Mouse (Mus musculus): ENCODE measurements at regions not wholly inside any gene's neighbourhood (a gene's known extent, or its start where the extent isn't known, plus 50 kb on each side); places are given as distances from the start of the nearest gene placed in this dataset.
A peak's percentile ranks its signal among the peaks of the same experiment; 100 is the strongest.

DNA sequence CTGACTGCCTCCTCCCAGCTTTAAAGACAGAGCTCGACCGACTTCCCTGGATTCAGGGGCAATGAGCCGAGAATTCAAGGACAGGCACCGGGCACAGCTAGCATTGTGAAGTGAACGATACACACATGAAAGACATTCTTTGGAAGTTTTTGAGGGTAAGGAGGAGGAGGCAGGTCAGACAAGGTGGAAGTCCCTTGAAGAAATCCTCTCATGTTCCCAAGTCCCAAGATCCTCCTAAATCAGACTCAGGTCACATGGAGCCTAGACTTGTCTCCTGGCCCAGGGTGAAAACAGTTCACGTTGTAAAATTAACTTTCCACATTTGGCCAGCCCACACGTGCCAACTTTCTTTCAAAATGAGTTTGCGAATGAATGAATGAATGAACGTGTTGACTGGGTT is 196.2 kb downstream of the C1d start:
- H3K27ac ChIP-seq (replicated peaks; ENCODE audit: low read depth, low read length): no peak overlapping the region
- H3K27me3 ChIP-seq (ENCODE audit: control insufficient read depth, insufficient read depth, low read length): peaks cover 16% of the 10 kb centered on the region; the same call in 1 of the 2 replicates
- H3K4me2 ChIP-seq (ENCODE audit: low read depth, severe bottlenecking): no peak overlapping the region
- 70% methylated on average over 9 of the region's 9 CpGs for WGBS
- H3K4me3 ChIP-seq (ENCODE audit: low read depth, low read length): no peak overlapping the region
- no peak for ATAC-seq (ENCODE audit: insufficient number of reproducible peaks, low FRiP score, low TSS enrichment, low read depth)
- H3K9ac ChIP-seq (ENCODE audit: low read length): no peak overlapping the region
- DNase-seq (ENCODE audit: low spot score): no peak
- H3K9me3 ChIP-seq (ENCODE audit: control insufficient read depth, low read length): no peaks in the 10 kb centered on the region
- no peaks in the 10 kb centered on the region for H3K36me3 ChIP-seq (ENCODE audit: control insufficient read depth, insufficient read depth, low read length)
- H3K4me1 ChIP-seq (ENCODE audit: control insufficient read depth, insufficient read depth, low read length): peaks cover 8% of the 10 kb centered on the region; the same call in 1 of the 2 replicates

DNA sequence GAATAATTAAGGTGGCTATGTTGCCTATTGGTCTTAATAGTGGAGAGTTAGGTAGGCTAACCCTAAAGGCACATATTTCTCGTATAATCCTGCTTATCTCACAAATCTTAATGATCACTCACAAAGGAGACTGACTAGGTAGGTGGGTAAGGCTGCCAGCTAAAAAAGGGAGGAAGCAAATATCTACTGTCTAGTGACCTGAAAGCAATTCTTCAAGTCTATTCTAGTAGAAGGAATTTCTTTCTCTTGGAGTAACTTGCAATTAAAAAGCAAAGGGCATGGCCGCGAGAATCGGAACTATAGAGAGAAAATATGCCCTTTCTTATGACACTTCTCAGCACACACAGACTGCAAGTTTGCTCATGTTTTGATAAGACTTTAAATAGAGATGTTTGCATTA is 201.6 kb downstream of the C1d start:
- Histone ChIP-seq H3K4me3 (ENCODE audit: low read depth, low read length) (no peak overlapping the region), H3K27ac (replicated peaks; ENCODE audit: low read depth, low read length) (no peak overlapping the region), H3K9me3 (ENCODE audit: control insufficient read depth, low read length) (no peaks in the 10 kb centered on the region), H3K27me3 (ENCODE audit: control insufficient read depth, insufficient read depth, low read length) (peaks cover 8% of the 10 kb centered on the region; the same call in 1 of the 2 replicates), H3K4me1 (ENCODE audit: control insufficient read depth, insufficient read depth, low read length) (no peaks in the 10 kb centered on the region), H3K4me2 (ENCODE audit: low read depth, severe bottlenecking) (no peak overlapping the region), H3K9ac (ENCODE audit: low read length) (no peak overlapping the region), H3K36me3 (ENCODE audit: control insufficient read depth, insufficient read depth, low read length) (no peaks in the 10 kb centered on the region)
- DNase-seq (ENCODE audit: low spot score): no peak
- WGBS: 77% methylated on average over 4 of the region's 4 CpGs
- ATAC-seq (ENCODE audit: insufficient number of reproducible peaks, low FRiP score, low TSS enrichment, low read depth): no peak

DNA sequence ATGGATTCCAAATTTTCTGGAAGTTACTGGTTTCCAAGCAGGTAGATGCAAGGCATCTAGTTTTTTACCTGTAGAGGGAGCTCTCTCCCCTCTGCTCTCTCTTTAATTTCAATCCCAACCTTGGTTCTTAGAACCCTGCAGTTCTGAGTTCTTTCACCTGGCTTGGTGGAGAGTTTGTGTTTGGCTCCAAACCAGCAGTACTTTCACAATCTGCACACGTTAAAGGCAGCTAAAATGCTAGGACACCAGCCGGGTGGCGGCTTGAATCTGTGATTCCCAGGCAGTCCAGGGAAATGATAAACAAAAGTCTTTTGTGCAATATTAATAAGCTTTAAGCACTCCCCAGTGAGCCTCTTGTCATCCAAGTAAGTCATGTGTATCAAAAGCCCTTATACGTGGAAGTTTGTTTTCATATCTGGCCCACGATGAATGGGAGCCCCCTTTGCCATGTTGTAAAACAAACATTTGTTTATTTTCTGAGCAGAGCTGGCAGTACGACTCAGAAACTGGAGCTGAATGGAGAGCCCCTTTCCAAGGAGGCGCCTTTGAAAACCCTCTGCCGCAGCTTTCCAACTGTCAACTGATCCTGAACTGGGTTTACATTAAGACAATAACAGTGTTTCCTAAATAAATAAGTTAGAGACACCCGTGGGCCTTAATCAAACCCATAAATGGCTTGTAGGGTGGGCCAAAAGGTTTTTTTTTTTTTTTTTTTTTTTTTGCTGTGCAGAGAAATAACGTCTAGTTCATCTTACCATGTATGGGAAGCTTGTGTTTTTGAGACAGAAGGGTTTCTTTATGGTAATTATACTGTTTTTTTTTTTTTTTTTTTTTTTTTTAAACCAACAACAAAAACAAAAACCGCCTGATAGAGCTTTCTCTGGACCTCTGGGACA is 202.9 kb downstream of the C1d start:
- Histone ChIP-seq H3K4me3 (ENCODE audit: low read depth, low read length) (no peak overlapping the region), H3K4me2 (ENCODE audit: low read depth, severe bottlenecking) (0 out of 2 replicates have a peak overlapping the region, but pooled peaks have one; percentile 4), H3K9ac (ENCODE audit: low read length) (no peak overlapping the region), H3K27me3 (ENCODE audit: control insufficient read depth, insufficient read depth, low read length) (0 out of 2 replicates have a peak, but pooled peaks cover 4% of the 10 kb centered on the region), H3K9me3 (ENCODE audit: control insufficient read depth, low read length) (no peaks in the 10 kb centered on the region), H3K36me3 (ENCODE audit: control insufficient read depth, insufficient read depth, low read length) (no peaks in the 10 kb centered on the region), H3K4me1 (ENCODE audit: control insufficient read depth, insufficient read depth, low read length) (no peaks in the 10 kb centered on the region), H3K27ac (replicated peaks; ENCODE audit: low read depth, low read length) (no peak overlapping the region)
- 26% methylated on average over 11 of the region's 11 CpGs for WGBS
- DNase-seq (ENCODE audit: low spot score) (peak; percentile 31), ATAC-seq (ENCODE audit: insufficient number of reproducible peaks, low FRiP score, low TSS enrichment, low read depth) (no peak)

DNA sequence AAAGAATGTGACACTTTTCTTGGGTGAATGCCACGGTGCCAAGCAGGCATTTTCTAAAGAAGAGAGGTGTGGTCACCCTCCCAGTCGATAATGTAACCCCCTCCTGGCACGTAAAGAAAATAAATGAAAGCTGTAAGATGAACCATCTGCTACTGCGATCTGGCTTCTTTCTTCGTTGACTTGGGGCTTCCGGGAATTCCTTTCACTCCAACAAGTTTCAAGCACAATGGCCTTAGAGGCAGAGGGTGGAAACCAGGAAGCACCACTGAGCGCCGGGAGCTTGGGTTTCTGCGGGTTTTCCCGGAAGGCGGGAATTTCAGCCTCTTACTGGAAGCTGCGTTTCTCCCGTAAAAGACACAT is 203.5 kb downstream of the C1d start:
- ATAC-seq (ENCODE audit: insufficient number of reproducible peaks, low FRiP score, low TSS enrichment, low read depth) (no peak), DNase-seq (ENCODE audit: low spot score) (peak; percentile 44)
- Histone ChIP-seq H3K27me3 (ENCODE audit: control insufficient read depth, insufficient read depth, low read length) (0 out of 2 replicates have a peak, but pooled peaks cover 4% of the 10 kb centered on the region), H3K4me1 (ENCODE audit: control insufficient read depth, insufficient read depth, low read length) (no peaks in the 10 kb centered on the region), H3K9ac (ENCODE audit: low read length) (no peak overlapping the region), H3K36me3 (ENCODE audit: control insufficient read depth, insufficient read depth, low read length) (no peaks in the 10 kb centered on the region), H3K4me2 (ENCODE audit: low read depth, severe bottlenecking) (peak overlapping the region; percentile 8; the same call in 1 of the 2 replicates), H3K27ac (replicated peaks; ENCODE audit: low read depth, low read length) (no peak overlapping the region), H3K4me3 (ENCODE audit: low read depth, low read length) (no peak overlapping the region), H3K9me3 (ENCODE audit: control insufficient read depth, low read length) (no peaks in the 10 kb centered on the region)
- 12% methylated on average over 13 of the region's 13 CpGs for WGBS

DNA sequence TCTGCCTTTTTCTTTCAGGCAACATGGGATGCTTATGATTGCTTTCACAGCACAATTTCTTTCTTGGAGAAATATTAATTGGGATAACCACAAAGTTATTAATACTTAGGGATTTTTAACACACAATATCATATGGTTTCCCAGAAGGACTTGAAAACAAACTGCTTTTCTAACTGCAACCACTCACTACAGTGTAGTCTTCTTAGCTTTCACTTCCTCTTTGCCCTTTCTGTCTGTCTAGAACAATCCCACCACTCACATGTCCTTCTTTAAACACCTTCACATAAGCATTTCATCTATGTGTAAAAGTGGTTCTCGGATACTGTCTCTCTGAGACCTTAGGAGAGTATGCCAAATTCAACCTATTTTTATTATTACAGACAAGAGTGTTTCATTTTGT is 204.3 kb downstream of the C1d start:
- DNase-seq (ENCODE audit: low spot score): no peak
- no peak for ATAC-seq (ENCODE audit: insufficient number of reproducible peaks, low FRiP score, low TSS enrichment, low read depth)
- H3K27me3 ChIP-seq (ENCODE audit: control insufficient read depth, insufficient read depth, low read length): 0 out of 2 replicates have a peak, but pooled peaks cover 4% of the 10 kb centered on the region
- no peaks in the 10 kb centered on the region for H3K4me1 ChIP-seq (ENCODE audit: control insufficient read depth, insufficient read depth, low read length)
- no peak overlapping the region for H3K4me2 ChIP-seq (ENCODE audit: low read depth, severe bottlenecking)
- no peaks in the 10 kb centered on the region for H3K36me3 ChIP-seq (ENCODE audit: control insufficient read depth, insufficient read depth, low read length)
- no peak overlapping the region for H3K27ac ChIP-seq (replicated peaks; ENCODE audit: low read depth, low read length)
- no peak overlapping the region for H3K4me3 ChIP-seq (ENCODE audit: low read depth, low read length)
- H3K9ac ChIP-seq (ENCODE audit: low read length): no peak overlapping the region
- H3K9me3 ChIP-seq (ENCODE audit: control insufficient read depth, low read length): no peaks in the 10 kb centered on the region
- 88% methylated on average over 1 of the region's 1 CpGs for WGBS

DNA sequence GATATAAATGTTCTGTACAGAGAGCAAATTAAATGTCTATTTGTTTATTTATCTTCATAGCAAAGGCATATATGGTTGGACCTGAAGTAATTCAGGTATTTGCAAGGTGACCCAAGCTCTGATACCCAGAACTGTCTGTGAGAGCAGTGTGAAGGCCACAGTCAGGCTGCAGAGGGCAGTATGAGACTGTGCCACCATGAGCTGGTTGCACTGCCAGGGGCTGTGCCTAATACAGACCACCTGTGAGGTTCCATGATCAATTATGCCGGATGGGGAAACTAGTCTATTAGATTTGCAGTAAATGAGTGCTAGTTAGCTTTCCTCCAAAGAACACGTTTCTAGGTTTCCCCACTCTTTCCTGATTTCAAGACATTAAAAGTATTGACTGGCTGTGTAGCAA is 207.5 kb downstream of the C1d start:
- H3K36me3 ChIP-seq (ENCODE audit: control insufficient read depth, insufficient read depth, low read length): no peaks in the 10 kb centered on the region
- no peak overlapping the region for H3K9ac ChIP-seq (ENCODE audit: low read length)
- no peak overlapping the region for H3K4me2 ChIP-seq (ENCODE audit: low read depth, severe bottlenecking)
- DNase-seq (ENCODE audit: low spot score) (peak; percentile 74), ATAC-seq (ENCODE audit: insufficient number of reproducible peaks, low FRiP score, low TSS enrichment, low read depth) (no peak; the same call in 1 of the 2 replicates)
- WGBS: 11% methylated on average over 2 of the region's 2 CpGs
- 0 out of 2 replicates have a peak, but pooled peaks cover 4% of the 10 kb centered on the region for H3K27me3 ChIP-seq (ENCODE audit: control insufficient read depth, insufficient read depth, low read length)
- no peaks in the 10 kb centered on the region for H3K9me3 ChIP-seq (ENCODE audit: control insufficient read depth, low read length)
- no peak overlapping the region for H3K4me3 ChIP-seq (ENCODE audit: low read depth, low read length)
- no peak overlapping the region for H3K27ac ChIP-seq (replicated peaks; ENCODE audit: low read depth, low read length)
- H3K4me1 ChIP-seq (ENCODE audit: control insufficient read depth, insufficient read depth, low read length): no peaks in the 10 kb centered on the region

DNA sequence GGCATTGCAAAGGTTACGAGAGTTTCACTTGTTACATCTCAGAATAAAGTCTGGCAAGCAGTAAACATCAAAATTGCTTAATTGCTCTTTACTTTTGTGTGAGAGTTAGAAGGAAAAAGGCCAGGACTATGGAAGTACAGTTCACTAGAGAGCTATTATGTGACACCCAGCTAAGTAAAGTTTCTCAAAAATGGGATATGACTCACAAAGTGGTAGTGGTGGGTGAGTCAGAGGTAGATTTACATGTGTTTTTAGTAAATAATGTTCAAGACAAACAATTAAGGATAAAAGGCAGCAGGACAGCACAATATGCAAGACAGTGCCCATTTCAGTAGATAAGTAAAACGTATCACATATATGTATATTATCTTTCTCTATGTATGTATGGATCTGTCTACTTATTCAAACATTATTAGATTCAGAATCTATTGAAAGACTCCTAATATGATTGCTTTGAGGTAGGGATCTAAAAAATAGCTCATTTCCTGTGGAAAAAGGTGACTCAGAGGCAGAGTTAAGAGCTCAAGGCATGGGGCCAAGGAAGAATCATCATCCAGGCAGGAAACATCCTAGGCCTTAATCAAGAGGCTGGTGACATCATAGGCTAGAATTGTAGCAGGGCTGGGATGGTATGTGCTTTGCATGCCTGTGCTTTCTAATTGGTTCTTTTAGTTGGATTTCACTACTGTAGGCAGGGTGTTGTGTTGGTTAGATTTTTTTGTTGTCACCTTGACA is 211.2 kb downstream of the C1d start:
- 0 out of 2 replicates have a peak, but pooled peaks cover under 1% of the 10 kb centered on the region for H3K27me3 ChIP-seq (ENCODE audit: control insufficient read depth, insufficient read depth, low read length)
- H3K27ac ChIP-seq (replicated peaks; ENCODE audit: low read depth, low read length): no peak overlapping the region
- 92% methylated on average over 2 of the region's 2 CpGs for WGBS
- H3K9me3 ChIP-seq (ENCODE audit: control insufficient read depth, low read length): no peaks in the 10 kb centered on the region
- no peaks in the 10 kb centered on the region for H3K36me3 ChIP-seq (ENCODE audit: control insufficient read depth, insufficient read depth, low read length)
- no peak for DNase-seq (ENCODE audit: low spot score)
- no peak overlapping the region for H3K4me3 ChIP-seq (ENCODE audit: low read depth, low read length)
- no peak overlapping the region for H3K9ac ChIP-seq (ENCODE audit: low read length)
- no peak for ATAC-seq (ENCODE audit: insufficient number of reproducible peaks, low FRiP score, low TSS enrichment, low read depth)
- no peak overlapping the region for H3K4me2 ChIP-seq (ENCODE audit: low read depth, severe bottlenecking)
- H3K4me1 ChIP-seq (ENCODE audit: control insufficient read depth, insufficient read depth, low read length): no peaks in the 10 kb centered on the region

DNA sequence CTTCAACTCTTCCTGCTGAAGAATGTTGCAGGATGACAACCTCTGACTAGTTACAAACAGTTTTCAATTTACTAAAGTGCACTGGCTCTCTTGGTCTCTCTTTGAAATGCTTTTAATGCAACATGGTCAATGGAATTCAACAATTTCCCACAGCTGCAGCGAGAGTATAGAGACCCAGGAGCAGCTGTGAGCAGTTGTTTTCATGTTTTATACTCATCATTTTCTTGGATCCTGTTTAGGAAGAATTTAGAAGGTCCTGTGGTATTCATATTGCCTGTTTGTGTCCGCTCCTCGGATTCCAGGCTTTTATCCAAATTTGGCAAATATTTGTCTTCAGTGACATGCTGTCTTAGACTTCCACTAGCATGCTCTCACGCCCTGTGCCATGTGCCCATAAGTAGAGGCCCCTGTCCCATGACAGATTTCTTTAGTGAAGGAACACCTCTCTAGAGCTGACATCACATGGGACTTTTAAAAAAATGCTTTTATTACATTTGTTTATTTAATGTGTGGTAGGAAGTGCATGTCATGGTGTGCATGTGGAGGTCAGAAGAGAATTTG is 224.1 kb downstream of the C1d start:
- no peak for DNase-seq (ENCODE audit: low spot score)

More for the DNA sequence above, 224.1 kb downstream of the C1d start:
- ATAC-seq (ENCODE audit: insufficient number of reproducible peaks, low FRiP score, low TSS enrichment, low read depth): no peak
- Histone ChIP-seq H3K36me3 (ENCODE audit: control insufficient read depth, insufficient read depth, low read length) (no peaks in the 10 kb centered on the region), H3K27ac (replicated peaks; ENCODE audit: low read depth, low read length) (no peak overlapping the region), H3K4me3 (ENCODE audit: low read depth, low read length) (no peak overlapping the region), H3K9me3 (ENCODE audit: control insufficient read depth, low read length) (no peaks in the 10 kb centered on the region), H3K27me3 (ENCODE audit: control insufficient read depth, insufficient read depth, low read length) (no peaks in the 10 kb centered on the region), H3K9ac (ENCODE audit: low read length) (no peak overlapping the region), H3K4me1 (ENCODE audit: control insufficient read depth, insufficient read depth, low read length) (no peaks in the 10 kb centered on the region), H3K4me2 (ENCODE audit: low read depth, severe bottlenecking) (no peak overlapping the region)
- WGBS: 83% methylated on average over 4 of the region's 4 CpGs
